Mouse (Mus musculus): ENCODE data around the gene Dnah8. TPM values are rescaled to one million over a fixed set of nuclear protein-coding genes. Genes with fewer than 3 reads are reported as not detected.
A peak's percentile ranks its signal among the peaks of the same experiment; 100 is the strongest.

Dnah8 gene
- polyA plus RNA-seq, 1 experiment from 2014 or later: 2.0 TPM

DNA sequence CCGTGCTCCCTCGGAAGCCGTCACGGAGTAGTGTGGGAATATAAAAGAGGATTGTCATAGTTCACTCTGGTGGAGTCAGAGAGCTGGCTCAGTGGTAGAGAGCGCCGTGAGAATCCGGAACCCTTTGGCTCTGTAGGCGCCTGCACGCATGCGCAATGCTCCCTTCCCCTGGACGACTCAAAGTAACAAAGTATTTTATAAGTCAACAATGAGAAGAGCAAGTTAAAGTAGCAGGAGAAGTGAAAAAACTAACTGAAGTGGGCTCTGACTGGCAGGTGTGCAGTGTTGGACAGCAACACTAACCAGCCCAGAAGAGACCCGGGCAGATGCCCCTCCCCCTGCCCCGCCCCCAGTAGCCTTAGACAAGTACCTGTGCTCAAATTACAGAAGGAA lies 34.0 kb downstream of the Dnah8 start:
- no peak overlapping the region; the same call in 1 of the 2 replicates for H3K9ac ChIP-seq (replicated peaks; ENCODE audit: low read depth, low read length)
- peak overlapping the region; percentile 64; the same call in 1 of the 2 replicates for H3K27ac ChIP-seq (ENCODE audit: low read length)
- H3K36me3 ChIP-seq (ENCODE audit: control insufficient read depth, insufficient read depth, low read length): no peaks in the 10 kb centered on the region
- no peaks in the 10 kb centered on the region for H3K4me1 ChIP-seq (ENCODE audit: control insufficient read depth, insufficient read depth, low read length)
- ATAC-seq (ENCODE audit: insufficient number of reproducible peaks, insufficient read depth, low FRiP score, low read depth): peak; percentile 84
- H3K9me3 ChIP-seq (ENCODE audit: control insufficient read depth, low read depth, low read length): no peaks in the 10 kb centered on the region
- peak overlapping the region; percentile 17 for H3K4me3 ChIP-seq (ENCODE audit: low read depth, low read length)
- H3K27me3 ChIP-seq (ENCODE audit: control insufficient read depth, insufficient read depth, low read length): no peaks in the 10 kb centered on the region
- H3K4me2 ChIP-seq (replicated peaks; ENCODE audit: low read depth, low read length): peak overlapping the region; percentile 40
- 8% methylated on average over 13 of the region's 13 CpGs for WGBS

DNA sequence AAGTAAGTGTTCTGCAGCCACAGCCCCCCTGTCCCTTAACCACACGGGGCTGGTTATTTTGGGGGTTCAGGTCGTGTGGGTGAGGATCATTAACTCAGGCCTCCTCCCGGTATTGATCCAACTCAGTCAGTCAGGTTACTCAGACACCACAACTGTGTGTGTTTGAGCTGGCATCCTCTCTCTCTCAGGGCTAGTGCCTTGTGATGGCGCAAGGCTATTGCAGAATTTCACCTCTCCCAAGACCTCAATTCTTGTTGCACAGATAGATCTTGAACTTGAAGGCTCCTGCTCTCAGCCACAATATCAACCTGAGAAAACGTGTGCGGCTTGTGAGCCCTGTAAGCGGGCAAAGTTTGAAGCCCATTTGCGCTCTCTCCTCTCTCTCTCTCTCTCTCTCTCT lies 38.0 kb downstream of the Dnah8 start:
- 64% methylated on average over 8 of the region's 8 CpGs for WGBS

DNA sequence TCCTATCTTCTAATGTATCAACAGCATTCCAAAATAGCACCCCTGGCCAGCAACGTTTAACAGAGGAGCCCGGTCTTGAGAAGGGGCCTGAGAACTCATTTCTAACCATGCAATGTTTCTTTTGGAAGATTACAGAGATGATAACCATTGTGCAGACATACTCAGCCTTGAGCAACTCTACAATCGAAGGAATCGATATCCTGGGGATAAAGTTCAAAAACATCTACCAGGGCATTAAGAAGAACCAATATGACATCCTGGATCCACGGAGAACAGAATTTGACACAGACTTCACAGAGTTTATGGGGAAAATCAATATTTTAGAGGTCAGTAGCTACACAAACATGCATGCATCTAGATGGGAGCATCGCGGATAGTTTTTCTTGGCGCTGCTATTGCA lies 39.0 kb downstream of the Dnah8 start:
- Histone ChIP-seq H3K27me3 (ENCODE audit: control insufficient read depth, insufficient read depth, low read length) (no peaks in the 10 kb centered on the region), H3K4me1 (ENCODE audit: control insufficient read depth, insufficient read depth, low read length) (no peaks in the 10 kb centered on the region), H3K4me2 (replicated peaks; ENCODE audit: low read depth, low read length) (no peak overlapping the region), H3K9me3 (ENCODE audit: control insufficient read depth, low read depth, low read length) (no peaks in the 10 kb centered on the region; the same call in 1 of the 2 replicates), H3K9ac (replicated peaks; ENCODE audit: low read depth, low read length) (no peak overlapping the region), H3K27ac (ENCODE audit: low read length) (no peak overlapping the region), H3K36me3 (ENCODE audit: control insufficient read depth, insufficient read depth, low read length) (no peaks in the 10 kb centered on the region), H3K4me3 (ENCODE audit: low read depth, low read length) (no peak overlapping the region)
- no peak for ATAC-seq (ENCODE audit: insufficient number of reproducible peaks, insufficient read depth, low FRiP score, low read depth)
- 89% methylated on average over 8 of the region's 8 CpGs for WGBS

More for the DNA sequence above, 38.0 kb downstream of the Dnah8 start:
- H3K4me1 ChIP-seq (ENCODE audit: control insufficient read depth, insufficient read depth, low read length): no peaks in the 10 kb centered on the region
- H3K4me2 ChIP-seq (replicated peaks; ENCODE audit: low read depth, low read length): no peak overlapping the region
- H3K4me3 ChIP-seq (ENCODE audit: low read depth, low read length): no peak overlapping the region
- no peak overlapping the region for H3K27ac ChIP-seq (ENCODE audit: low read length)
- no peaks in the 10 kb centered on the region; the same call in 1 of the 2 replicates for H3K9me3 ChIP-seq (ENCODE audit: control insufficient read depth, low read depth, low read length)
- no peaks in the 10 kb centered on the region for H3K36me3 ChIP-seq (ENCODE audit: control insufficient read depth, insufficient read depth, low read length)
- H3K9ac ChIP-seq (replicated peaks; ENCODE audit: low read depth, low read length): no peak overlapping the region
- H3K27me3 ChIP-seq (ENCODE audit: control insufficient read depth, insufficient read depth, low read length): no peaks in the 10 kb centered on the region
- no peak for ATAC-seq (ENCODE audit: insufficient number of reproducible peaks, insufficient read depth, low FRiP score, low read depth)

DNA sequence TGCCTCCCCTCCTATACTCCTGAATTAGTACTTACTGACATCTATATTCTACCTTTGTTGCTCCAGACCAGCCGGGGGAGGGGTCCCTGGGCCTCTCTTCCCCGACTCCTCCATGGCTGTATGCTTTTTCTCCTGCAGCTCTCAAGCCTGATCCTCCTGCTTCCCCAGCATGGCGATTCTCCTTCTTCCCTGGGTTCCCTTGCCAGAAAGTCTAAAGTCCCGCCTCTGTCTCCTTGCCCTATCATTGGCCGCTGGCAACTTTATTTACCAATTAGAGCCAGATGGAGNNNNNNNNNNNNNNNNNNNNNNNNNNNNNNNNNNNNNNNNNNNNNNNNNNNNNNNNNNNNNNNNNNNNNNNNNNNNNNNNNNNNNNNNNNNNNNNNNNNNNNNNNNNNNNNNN lies 40.7 kb downstream of the Dnah8 start:
- Histone ChIP-seq H3K4me2 (replicated peaks; ENCODE audit: low read depth, low read length) (no peak overlapping the region), H3K27me3 (ENCODE audit: control insufficient read depth, insufficient read depth, low read length) (no peaks in the 10 kb centered on the region), H3K9me3 (ENCODE audit: control insufficient read depth, low read depth, low read length) (no peaks in the 10 kb centered on the region; the same call in 1 of the 2 replicates), H3K4me1 (ENCODE audit: control insufficient read depth, insufficient read depth, low read length) (no peaks in the 10 kb centered on the region), H3K4me3 (ENCODE audit: low read depth, low read length) (no peak overlapping the region), H3K27ac (ENCODE audit: low read length) (no peak overlapping the region), H3K9ac (replicated peaks; ENCODE audit: low read depth, low read length) (no peak overlapping the region), H3K36me3 (ENCODE audit: control insufficient read depth, insufficient read depth, low read length) (no peaks in the 10 kb centered on the region)
- WGBS: 81% methylated on average over 5 of the region's 5 CpGs
- ATAC-seq (ENCODE audit: insufficient number of reproducible peaks, insufficient read depth, low FRiP score, low read depth): no peak

DNA sequence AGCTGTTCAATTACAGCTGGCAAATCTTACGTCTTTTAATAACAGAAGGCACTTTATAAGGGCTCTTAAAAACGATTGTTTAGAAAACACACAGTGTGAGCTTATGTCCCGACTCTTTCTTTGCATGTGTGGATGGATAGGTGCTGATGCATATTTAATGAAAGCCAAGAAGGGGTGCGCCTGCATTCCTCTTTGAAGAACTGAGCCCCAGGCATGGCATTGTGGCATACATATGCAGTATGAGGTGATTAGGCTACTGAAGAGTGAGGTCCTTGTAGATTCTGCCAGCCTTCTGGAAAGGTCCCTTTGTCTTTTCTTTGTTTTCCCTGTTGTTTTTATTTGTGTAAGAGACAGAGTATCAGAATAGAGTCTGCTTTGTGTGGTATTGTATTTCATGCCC lies 48.4 kb downstream of the Dnah8 start:
- 82% methylated on average over 4 of the region's 4 CpGs for WGBS
- H3K9me3 ChIP-seq (ENCODE audit: control insufficient read depth, low read depth, low read length): peaks cover 3% of the 10 kb centered on the region; the same call in 1 of the 2 replicates

DNA sequence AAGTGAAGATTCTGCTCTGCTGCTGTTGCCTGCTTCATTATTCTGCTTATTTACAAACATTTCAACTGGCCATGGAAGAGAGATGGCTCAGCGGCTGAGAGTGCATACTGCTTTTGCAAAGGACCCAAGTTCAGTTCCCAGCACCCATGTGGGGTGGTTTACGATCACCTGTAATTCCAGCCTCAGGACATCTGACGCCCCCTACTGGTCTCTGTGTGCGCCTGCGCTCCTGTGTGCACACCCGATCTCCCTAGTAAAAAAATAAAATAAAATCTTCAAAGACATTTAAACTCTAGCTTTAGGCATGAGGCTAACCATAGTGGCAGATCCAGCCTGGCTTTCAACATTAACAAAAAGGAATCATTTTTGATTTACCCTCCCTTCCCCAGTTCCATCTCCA lies 48.9 kb downstream of the Dnah8 start:
- H3K4me1 ChIP-seq (ENCODE audit: control insufficient read depth, insufficient read depth, low read length): no peaks in the 10 kb centered on the region
- no peak overlapping the region for H3K27ac ChIP-seq (ENCODE audit: low read length)
- H3K4me3 ChIP-seq (ENCODE audit: low read depth, low read length): no peak overlapping the region
- ATAC-seq (ENCODE audit: insufficient number of reproducible peaks, insufficient read depth, low FRiP score, low read depth): no peak
- peaks cover 3% of the 10 kb centered on the region; the same call in 1 of the 2 replicates for H3K9me3 ChIP-seq (ENCODE audit: control insufficient read depth, low read depth, low read length)
- H3K9ac ChIP-seq (replicated peaks; ENCODE audit: low read depth, low read length): no peak overlapping the region
- H3K4me2 ChIP-seq (replicated peaks; ENCODE audit: low read depth, low read length): no peak overlapping the region
- 91% methylated on average over 6 of the region's 6 CpGs for WGBS
- H3K27me3 ChIP-seq (ENCODE audit: control insufficient read depth, insufficient read depth, low read length): no peaks in the 10 kb centered on the region
- H3K36me3 ChIP-seq (ENCODE audit: control insufficient read depth, insufficient read depth, low read length): no peaks in the 10 kb centered on the region

More for the DNA sequence above, 48.4 kb downstream of the Dnah8 start:
- no peak overlapping the region for H3K4me2 ChIP-seq (replicated peaks; ENCODE audit: low read depth, low read length)
- no peak for ATAC-seq (ENCODE audit: insufficient number of reproducible peaks, insufficient read depth, low FRiP score, low read depth)
- no peak overlapping the region for H3K27ac ChIP-seq (ENCODE audit: low read length)
- H3K4me1 ChIP-seq (ENCODE audit: control insufficient read depth, insufficient read depth, low read length): no peaks in the 10 kb centered on the region
- H3K9ac ChIP-seq (replicated peaks; ENCODE audit: low read depth, low read length): no peak overlapping the region
- H3K4me3 ChIP-seq (ENCODE audit: low read depth, low read length): no peak overlapping the region
- H3K27me3 ChIP-seq (ENCODE audit: control insufficient read depth, insufficient read depth, low read length): no peaks in the 10 kb centered on the region
- no peaks in the 10 kb centered on the region for H3K36me3 ChIP-seq (ENCODE audit: control insufficient read depth, insufficient read depth, low read length)

DNA sequence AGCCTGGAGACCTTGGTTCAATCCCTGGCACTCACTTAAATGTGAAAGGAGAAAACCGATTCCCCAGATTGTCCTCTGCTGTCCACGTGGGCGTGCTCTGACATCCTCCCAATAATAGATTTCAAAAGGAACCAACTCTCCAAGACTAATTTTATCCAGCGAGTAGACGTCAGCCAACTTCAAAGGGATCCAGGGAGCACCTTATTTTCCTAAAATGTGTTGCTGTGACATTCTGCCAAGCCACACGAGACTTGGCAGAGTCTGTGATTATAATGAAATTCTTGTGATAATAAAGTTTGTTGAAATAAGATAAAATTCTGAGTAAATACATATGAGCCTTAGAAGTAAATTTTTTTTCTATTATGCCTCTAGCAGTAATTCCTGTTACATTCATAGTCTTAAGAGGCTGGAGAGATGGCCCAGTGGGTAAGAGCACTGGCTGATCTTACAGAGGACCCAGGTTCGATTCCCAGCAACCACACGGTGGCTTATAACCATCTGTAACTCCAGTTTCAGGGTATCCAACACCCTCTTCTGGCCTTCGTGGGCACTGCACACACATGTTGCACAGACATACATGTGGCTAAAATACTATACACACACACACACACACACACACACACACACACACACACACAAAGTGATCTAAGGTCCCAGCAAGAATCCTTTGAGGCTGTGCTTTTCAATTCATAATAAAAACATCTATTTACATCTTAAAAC lies 51.0 kb downstream of the Dnah8 start:
- Histone ChIP-seq H3K9me3 (ENCODE audit: control insufficient read depth, low read depth, low read length) (peaks cover 3% of the 10 kb centered on the region; the same call in 1 of the 2 replicates), H3K27ac (ENCODE audit: low read length) (no peak overlapping the region), H3K4me3 (ENCODE audit: low read depth, low read length) (no peak overlapping the region), H3K4me1 (ENCODE audit: control insufficient read depth, insufficient read depth, low read length) (no peaks in the 10 kb centered on the region), H3K4me2 (replicated peaks; ENCODE audit: low read depth, low read length) (no peak overlapping the region), H3K9ac (replicated peaks; ENCODE audit: low read depth, low read length) (no peak overlapping the region), H3K27me3 (ENCODE audit: control insufficient read depth, insufficient read depth, low read length) (no peaks in the 10 kb centered on the region), H3K36me3 (ENCODE audit: control insufficient read depth, insufficient read depth, low read length) (no peaks in the 10 kb centered on the region)
- WGBS: 90% methylated on average over 9 of the region's 9 CpGs
- no peak for ATAC-seq (ENCODE audit: insufficient number of reproducible peaks, insufficient read depth, low FRiP score, low read depth)

DNA sequence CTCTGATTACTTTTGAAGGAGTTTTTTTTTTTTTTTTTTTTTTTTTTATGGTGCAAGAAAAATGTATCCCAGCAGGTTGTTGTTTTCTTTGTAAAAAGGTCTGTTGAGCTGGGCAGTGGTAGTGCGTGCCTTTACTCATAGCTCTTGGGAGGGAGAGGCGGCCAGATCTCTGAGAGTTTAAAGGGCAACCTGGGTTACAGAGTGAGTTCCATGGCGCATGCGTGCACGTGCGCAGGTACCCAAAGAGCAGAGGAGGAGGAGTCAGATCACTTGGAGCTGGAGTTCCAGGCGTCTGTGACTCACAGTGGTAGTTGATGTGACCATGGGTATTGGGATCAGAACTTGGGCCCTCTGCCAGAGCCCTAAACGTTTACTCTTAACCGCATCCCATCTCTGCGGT lies 54.4 kb downstream of the Dnah8 start:
- no peak for ATAC-seq (ENCODE audit: insufficient number of reproducible peaks, insufficient read depth, low FRiP score, low read depth)
- H3K27me3 ChIP-seq (ENCODE audit: control insufficient read depth, insufficient read depth, low read length): no peaks in the 10 kb centered on the region
- H3K9me3 ChIP-seq (ENCODE audit: control insufficient read depth, low read depth, low read length): peaks cover 3% of the 10 kb centered on the region; the same call in 1 of the 2 replicates
- no peaks in the 10 kb centered on the region for H3K36me3 ChIP-seq (ENCODE audit: control insufficient read depth, insufficient read depth, low read length)
- H3K4me1 ChIP-seq (ENCODE audit: control insufficient read depth, insufficient read depth, low read length): no peaks in the 10 kb centered on the region
- no peak overlapping the region for H3K9ac ChIP-seq (replicated peaks; ENCODE audit: low read depth, low read length)
- 88% methylated on average over 10 of the region's 10 CpGs for WGBS
- H3K4me3 ChIP-seq (ENCODE audit: low read depth, low read length): no peak overlapping the region
- H3K4me2 ChIP-seq (replicated peaks; ENCODE audit: low read depth, low read length): no peak overlapping the region
- no peak overlapping the region for H3K27ac ChIP-seq (ENCODE audit: low read length)

DNA sequence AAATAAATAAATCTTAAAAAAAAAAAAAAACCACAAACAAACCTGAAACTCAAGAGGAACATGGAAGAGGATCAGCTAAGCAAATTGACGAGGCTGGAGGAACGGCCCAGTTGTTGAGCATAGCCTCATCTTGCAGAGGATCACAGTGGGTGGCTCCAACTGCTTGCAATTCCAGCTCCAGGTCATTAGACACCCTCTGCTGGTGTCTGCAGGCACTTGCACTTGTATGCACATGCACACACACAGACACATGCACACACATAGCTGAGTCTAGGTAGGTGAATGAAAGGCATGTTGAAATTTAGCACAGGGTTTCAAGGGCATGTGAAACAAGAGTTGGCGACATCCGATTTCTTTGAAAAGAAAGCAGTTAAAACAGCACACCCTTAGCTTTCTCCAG lies 55.5 kb downstream of the Dnah8 start:
- no peak for ATAC-seq (ENCODE audit: insufficient number of reproducible peaks, insufficient read depth, low FRiP score, low read depth)
- no peak overlapping the region for H3K4me2 ChIP-seq (replicated peaks; ENCODE audit: low read depth, low read length)
- no peak overlapping the region for H3K9ac ChIP-seq (replicated peaks; ENCODE audit: low read depth, low read length)
- no peak overlapping the region for H3K4me3 ChIP-seq (ENCODE audit: low read depth, low read length)
- H3K36me3 ChIP-seq (ENCODE audit: control insufficient read depth, insufficient read depth, low read length): no peaks in the 10 kb centered on the region
- H3K27me3 ChIP-seq (ENCODE audit: control insufficient read depth, insufficient read depth, low read length): no peaks in the 10 kb centered on the region
- no peak overlapping the region for H3K27ac ChIP-seq (ENCODE audit: low read length)
- peaks cover 3% of the 10 kb centered on the region; the same call in 1 of the 2 replicates for H3K9me3 ChIP-seq (ENCODE audit: control insufficient read depth, low read depth, low read length)
- WGBS: 89% methylated on average over 4 of the region's 4 CpGs
- no peaks in the 10 kb centered on the region for H3K4me1 ChIP-seq (ENCODE audit: control insufficient read depth, insufficient read depth, low read length)
